Mouse (Mus musculus): Measurements from ENCODE around the gene Foxn3.

DNA sequence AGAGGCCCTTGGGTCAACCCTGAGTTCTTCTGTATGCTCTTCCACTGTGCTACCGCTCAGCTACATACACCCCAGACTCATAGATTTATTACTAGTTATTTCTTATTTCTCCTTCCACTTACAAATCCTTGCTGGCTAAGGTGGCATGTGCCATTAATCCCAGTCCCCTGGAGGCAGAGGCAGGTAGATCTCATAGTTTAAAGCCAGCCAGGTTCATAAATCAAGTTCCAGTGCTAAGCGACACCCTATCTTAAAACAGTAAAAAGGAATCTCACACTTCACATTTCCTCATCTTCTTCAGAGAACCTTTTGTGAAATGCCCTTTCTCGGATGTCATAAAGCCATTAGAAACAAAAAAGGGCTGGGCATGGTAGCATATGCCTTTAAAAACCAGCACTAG is 120.6 kb downstream of the Foxn3 start:
- TF ChIP-seq POLR2A (IDR thresholded peaks at IDR 0.05; ENCODE audit: insufficient read length, low read depth) (no peak), POLR2AphosphoS2 (IDR thresholded peaks at IDR 0.05; ENCODE audit: insufficient read length, low read depth) (no peak), SRF (IDR thresholded peaks at IDR 0.05; ENCODE audit: control insufficient read depth, insufficient read length, low read depth) (no peak), MYOG (IDR thresholded peaks at IDR 0.05; ENCODE audit: control insufficient read depth in 1 of 3, insufficient read depth in 1 of 3, insufficient read length in 2 of 3, low read depth in 2 of 3) (no peak), E2F4 (IDR thresholded peaks at IDR 0.05; ENCODE audit: insufficient read depth) (no peak), MYOD1 (IDR thresholded peaks at IDR 0.05; ENCODE audit: control insufficient read depth in 1 of 3, insufficient read length in 2 of 3, low read depth in 2 of 3) (no peak), CEBPB (IDR thresholded peaks at IDR 0.05; ENCODE audit: insufficient read depth, poor library complexity, severe bottlenecking) (no peak), MAX (IDR thresholded peaks at IDR 0.05; ENCODE audit: low read depth) (no peak), USF1 (IDR thresholded peaks at IDR 0.05; ENCODE audit: low read depth) (no peak), TCF12 (IDR thresholded peaks at IDR 0.05; ENCODE audit: insufficient read depth, poor library complexity, severe bottlenecking) (no peak), REST (IDR thresholded peaks at IDR 0.05; ENCODE audit: insufficient read depth, insufficient read length) (no peak), TCF3 (IDR thresholded peaks at IDR 0.05; ENCODE audit: insufficient read length, low read depth) (no peak)

Measured in myocyte (in vitro differentiated cells).